Mouse (Mus musculus) neural tube, embryonic 14.5 days (tissue): Measurements from ENCODE around the gene Adamts2. TPM values are rescaled to one million over a fixed set of nuclear protein-coding genes. Genes with fewer than 3 reads are reported as not detected.

Experiments
- ATAC-seq: fragments of 200-750 bp; cut with Nextera tagmentation; 2 replicates; pipeline ENCODE4 v1.8.0; 2017; ENCODE audit warnings: low read depth, mild to moderate bottlenecking, moderate TSS enrichment, moderate library complexity
- H3K27ac ChIP-seq: fragments of 300-500 bp; sonication (generic); 2 replicates; pipeline ENCODE4 v1.5.1; 2014; ENCODE audit warnings: low read depth, mild to moderate bottlenecking, control low read depth, low read length, moderate library complexity, mixed read lengths
- H3K27me3 ChIP-seq: fragments of 300-500 bp; sonication (generic); 2 replicates; pipeline ENCODE4 v1.6.1; 2014; ENCODE audit warnings: low read length; ENCODE audit not compliant: control insufficient read depth, insufficient read depth
- H3K36me3 ChIP-seq: fragments of 300-500 bp; sonication (generic); 2 replicates; pipeline ENCODE4 v1.6.1; 2014; ENCODE audit warnings: low read length, mixed read lengths; ENCODE audit not compliant: control insufficient read depth, insufficient read depth
- H3K4me1 ChIP-seq: fragments of 300-500 bp; sonication (generic); 2 replicates; pipeline ENCODE4 v1.6.1; 2014; ENCODE audit warnings: low read length; ENCODE audit not compliant: control insufficient read depth, insufficient read depth
- H3K4me2 ChIP-seq: fragments of 300-500 bp; sonication (generic); 2 replicates; pipeline ENCODE4 v1.6.1; 2014; ENCODE audit warnings: mild to moderate bottlenecking, low read depth, low read length, control low read depth
- H3K4me3 ChIP-seq: fragments of 300-500 bp; sonication (generic); 2 replicates; pipeline ENCODE4 v1.5.1; 2014; ENCODE audit warnings: low read depth, low read length, control low read depth, mixed read lengths
- H3K9ac ChIP-seq: fragments of 300-500 bp; sonication (generic); replicated peaks from 2 replicates; pipeline ENCODE4 v1.6.1; 2014; ENCODE audit warnings: low read depth, mild to moderate bottlenecking, control low read depth, low read length, mixed read lengths
- H3K9me3 ChIP-seq: fragments of 300-500 bp; sonication (generic); 2 replicates; pipeline ENCODE4 v1.6.1; 2016; ENCODE audit warnings: low read length; ENCODE audit not compliant: control insufficient read depth
- WGBS: fragments of 180-500 bp; shearing (Covaris S2); extraction: QIAGEN DNeasy Blood & Tissue Kit; methylation state at CpG from one replicate; pipeline ENCODE4 v1.1.7; 2014; 5-methylcytosine and 5-hydroxymethylcytosine counted together
- polyA plus RNA-seq: library from polyadenylated mRNA; unstranded; fragments of >200 nt; fragmentation: Nextera tagmentation; extraction: Ambion mirVana; gene quantifications from 2 replicates; pipeline ENCODE4 v1.2.1, GENCODE M21; 2014

Gene Adamts2
- polyA plus RNA-seq, 1 experiment from 2014 or later: 2.4 TPM

- no peak for ATAC-seq
- no peaks in the 10 kb centered on the region for H3K4me1 ChIP-seq
- WGBS: 59% methylated on average over 12 of the region's 12 CpGs
These were observed 119.1 kb downstream of the Adamts2 start for GRCm38 (mm10) chr11:50720856-50721550.

GRCm38 (mm10) chr11:50725595-50725994 is 123.7 kb downstream of the Adamts2 start:
- Histone ChIP-seq H3K36me3 (no peaks in the 10 kb centered on the region), H3K27ac (no peak overlapping the region), H3K4me2 (no peak overlapping the region), H3K9me3 (no peaks in the 10 kb centered on the region), H3K9ac (no peak overlapping the region), H3K4me3 (no peak overlapping the region), H3K27me3 (no peaks in the 10 kb centered on the region), H3K4me1 (no peaks in the 10 kb centered on the region)
- WGBS: 80% methylated on average over 4 of the region's 4 CpGs
- ATAC-seq: no peak

More at GRCm38 (mm10) chr11:50720856-50721550, 119.1 kb downstream of the Adamts2 start:
- no peaks in the 10 kb centered on the region for H3K36me3 ChIP-seq
- no peaks in the 10 kb centered on the region for H3K27me3 ChIP-seq
- no peak overlapping the region for H3K4me2 ChIP-seq
- H3K4me3 ChIP-seq: no peak overlapping the region
- H3K9ac ChIP-seq: no peak overlapping the region
- no peak overlapping the region for H3K27ac ChIP-seq
- H3K9me3 ChIP-seq: no peaks in the 10 kb centered on the region

- no peak for ATAC-seq
- no peaks in the 10 kb centered on the region for H3K4me1 ChIP-seq
- no peaks in the 10 kb centered on the region for H3K9me3 ChIP-seq
- no peak overlapping the region for H3K27ac ChIP-seq
- no peak overlapping the region for H3K4me3 ChIP-seq
- H3K27me3 ChIP-seq: no peaks in the 10 kb centered on the region
- 88% methylated on average over 5 of the region's 5 CpGs for WGBS
- no peak overlapping the region for H3K4me2 ChIP-seq
- H3K9ac ChIP-seq: no peak overlapping the region
- H3K36me3 ChIP-seq: no peaks in the 10 kb centered on the region
These were observed 124.2 kb downstream of the Adamts2 start for GRCm38 (mm10) chr11:50726035-50726434.

GRCm38 (mm10) chr11:50733146-50733545 is 131.3 kb downstream of the Adamts2 start:
- no peaks in the 10 kb centered on the region for H3K4me1 ChIP-seq
- no peaks in the 10 kb centered on the region for H3K9me3 ChIP-seq
- H3K36me3 ChIP-seq: no peaks in the 10 kb centered on the region
- H3K4me3 ChIP-seq: no peak overlapping the region
- no peaks in the 10 kb centered on the region for H3K27me3 ChIP-seq
- no peak overlapping the region for H3K9ac ChIP-seq
- H3K27ac ChIP-seq: no peak overlapping the region
- ATAC-seq: no peak
- 74% methylated on average over 3 of the region's 3 CpGs for WGBS
- H3K4me2 ChIP-seq: no peak overlapping the region

- Histone ChIP-seq H3K4me1 (no peaks in the 10 kb centered on the region), H3K36me3 (no peaks in the 10 kb centered on the region), H3K27ac (no peak overlapping the region), H3K27me3 (no peaks in the 10 kb centered on the region), H3K4me2 (no peak overlapping the region), H3K9me3 (no peaks in the 10 kb centered on the region), H3K9ac (no peak overlapping the region), H3K4me3 (no peak overlapping the region)
- 64% methylated on average over 4 of the region's 4 CpGs for WGBS
- ATAC-seq: no peak
These were observed 132.2 kb downstream of the Adamts2 start for GRCm38 (mm10) chr11:50734129-50734528.

GRCm38 (mm10) chr11:50736548-50736947 is 134.7 kb downstream of the Adamts2 start:
- WGBS: 92% methylated on average over 1 of the region's 1 CpGs
- H3K9ac ChIP-seq: no peak overlapping the region
- no peaks in the 10 kb centered on the region for H3K9me3 ChIP-seq
- no peaks in the 10 kb centered on the region for H3K27me3 ChIP-seq
- H3K4me2 ChIP-seq: no peak overlapping the region
- ATAC-seq: no peak
- no peaks in the 10 kb centered on the region for H3K4me1 ChIP-seq
- no peak overlapping the region for H3K4me3 ChIP-seq
- no peaks in the 10 kb centered on the region for H3K36me3 ChIP-seq
- H3K27ac ChIP-seq: no peak overlapping the region

GRCm38 (mm10) chr11:50738436-50738835 is 136.6 kb downstream of the Adamts2 start:
- no peaks in the 10 kb centered on the region for H3K27me3 ChIP-seq
- H3K36me3 ChIP-seq: no peaks in the 10 kb centered on the region
- 89% methylated on average over 1 of the region's 1 CpGs for WGBS
- H3K4me2 ChIP-seq: no peak overlapping the region
- H3K9ac ChIP-seq: no peak overlapping the region
- H3K4me1 ChIP-seq: no peaks in the 10 kb centered on the region
- H3K27ac ChIP-seq: no peak overlapping the region
- H3K4me3 ChIP-seq: no peak overlapping the region
- no peaks in the 10 kb centered on the region for H3K9me3 ChIP-seq
- ATAC-seq: no peak

- H3K4me1 ChIP-seq: no peaks in the 10 kb centered on the region
- H3K9me3 ChIP-seq: no peaks in the 10 kb centered on the region
- ATAC-seq: no peak
- no peak overlapping the region for H3K4me3 ChIP-seq
- WGBS: 78% methylated on average over 10 of the region's 10 CpGs
- H3K27ac ChIP-seq: no peak overlapping the region
- H3K27me3 ChIP-seq: no peaks in the 10 kb centered on the region
- no peaks in the 10 kb centered on the region for H3K36me3 ChIP-seq
- no peak overlapping the region for H3K9ac ChIP-seq
- no peak overlapping the region for H3K4me2 ChIP-seq
These were observed 137.6 kb downstream of the Adamts2 start for GRCm38 (mm10) chr11:50739453-50739852.

GRCm38 (mm10) chr11:50742146-50742545 is 140.3 kb downstream of the Adamts2 start:
- Histone ChIP-seq H3K27ac (no peak overlapping the region), H3K4me1 (no peaks in the 10 kb centered on the region), H3K4me2 (no peak overlapping the region), H3K9me3 (no peaks in the 10 kb centered on the region), H3K36me3 (no peaks in the 10 kb centered on the region), H3K27me3 (no peaks in the 10 kb centered on the region), H3K4me3 (no peak overlapping the region), H3K9ac (no peak overlapping the region)
- no peak for ATAC-seq
- WGBS: 86% methylated on average over 1 of the region's 1 CpGs
